Mouse (Mus musculus): Measurements from ENCODE around the gene Ndufa7. TPM values are rescaled to one million over a fixed set of nuclear protein-coding genes. Genes with fewer than 3 reads are reported as not detected.

Gene Ndufa7
- polyA plus RNA-seq, 1 experiment from 2014 or later = 707 TPM

DNA sequence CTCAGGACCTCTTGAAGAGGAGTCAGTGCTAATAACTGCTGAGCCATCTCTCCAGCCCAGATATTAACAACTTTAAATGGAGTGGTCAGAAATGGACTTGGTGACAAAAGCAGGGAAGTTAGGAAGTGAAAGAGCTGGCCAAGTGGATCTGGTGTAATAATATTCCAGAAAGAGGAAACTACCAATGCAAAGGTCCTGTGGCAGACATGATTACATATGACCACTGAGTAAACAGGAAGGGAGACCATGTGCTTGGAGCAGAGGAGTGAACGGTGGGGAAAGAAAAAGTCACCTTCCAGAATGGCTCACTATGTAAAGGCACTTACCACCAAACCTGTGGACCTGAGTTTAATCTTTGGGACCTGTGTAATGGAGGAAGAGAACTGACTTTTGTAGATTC is 25.1 kb upstream of the Ndufa7 start:
- ATAC-seq (ENCODE audit: insufficient number of reproducible peaks, insufficient read depth, low FRiP score, low read depth) = no peak
- H3K4me1 ChIP-seq (ENCODE audit: control insufficient read depth in 2 of 2, insufficient read depth in 2 of 2, low read length in 2 of 2) = peaks cover 0 to 2% of the 10 kb centered on the region in 2 experiments; a peak in 1 of 4 replicates
- H3K9ac ChIP-seq (ENCODE audit: low read length) = no peak overlapping the region
- no peak overlapping the region for H3K4me2 ChIP-seq (ENCODE audit: low read length)
- no peaks in the 10 kb centered on the region for H3K9me3 ChIP-seq (ENCODE audit: control insufficient read depth, low read length)
- WGBS = 61% methylated on average over 1 of the region's 1 CpGs
- H3K27ac ChIP-seq (replicated peaks in 1 of 2; ENCODE audit: control insufficient read depth in 1 of 2, insufficient read depth in 1 of 2, low read depth in 2 of 2, low read length in 2 of 2) = no peak overlapping the region
- H3K27me3 ChIP-seq (ENCODE audit: control insufficient read depth, insufficient read depth, low read length) = peaks cover 45% of the 10 kb centered on the region
- no peaks in the 10 kb centered on the region for H3K36me3 ChIP-seq (ENCODE audit: control insufficient read depth, insufficient read depth, low read length)
- no peak overlapping the region for H3K4me3 ChIP-seq (ENCODE audit: control insufficient read depth in 1 of 2, insufficient read depth in 1 of 2, low read depth in 1 of 2, low read length in 2 of 2)

DNA sequence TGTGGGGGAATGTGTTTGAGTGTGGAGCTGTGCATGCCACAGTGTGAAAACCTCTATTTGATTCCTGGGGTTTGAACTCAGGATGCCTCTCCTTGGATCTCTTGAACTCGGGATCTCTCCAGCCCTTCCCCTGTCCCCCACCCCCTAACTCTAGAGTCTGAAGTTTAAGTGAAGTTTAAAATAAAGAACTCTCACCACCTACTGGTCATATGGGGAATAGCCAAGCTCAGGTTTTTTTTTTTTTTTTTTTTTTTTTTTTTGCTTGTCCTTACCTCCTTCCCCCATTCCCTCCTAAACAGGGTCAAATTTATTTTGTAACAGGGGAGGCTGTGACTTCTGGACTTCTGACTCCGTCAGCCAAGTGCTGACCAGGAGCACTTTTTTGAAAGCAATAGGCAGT is 22.2 kb upstream of the Ndufa7 start:
- Histone ChIP-seq H3K4me3 (ENCODE audit: control insufficient read depth in 1 of 2, insufficient read depth in 1 of 2, low read depth in 1 of 2, low read length in 2 of 2) (no peak overlapping the region), H3K27ac (replicated peaks in 1 of 2; ENCODE audit: control insufficient read depth in 1 of 2, insufficient read depth in 1 of 2, low read depth in 2 of 2, low read length in 2 of 2) (no peak overlapping the region), H3K9me3 (ENCODE audit: control insufficient read depth, low read length) (no peaks in the 10 kb centered on the region), H3K4me1 (ENCODE audit: control insufficient read depth in 2 of 2, insufficient read depth in 2 of 2, low read length in 2 of 2) (peaks cover 4 to 9% of the 10 kb centered on the region in 2 experiments; a peak in 3 of 4 replicates), H3K4me2 (ENCODE audit: low read length) (no peak overlapping the region), H3K9ac (ENCODE audit: low read length) (no peak overlapping the region), H3K36me3 (ENCODE audit: control insufficient read depth, insufficient read depth, low read length) (no peaks in the 10 kb centered on the region), H3K27me3 (ENCODE audit: control insufficient read depth, insufficient read depth, low read length) (peaks cover 65% of the 10 kb centered on the region)
- ATAC-seq (ENCODE audit: insufficient number of reproducible peaks, insufficient read depth, low FRiP score, low read depth) = no peak
- 2% methylated on average over 2 of the region's 2 CpGs for WGBS

DNA sequence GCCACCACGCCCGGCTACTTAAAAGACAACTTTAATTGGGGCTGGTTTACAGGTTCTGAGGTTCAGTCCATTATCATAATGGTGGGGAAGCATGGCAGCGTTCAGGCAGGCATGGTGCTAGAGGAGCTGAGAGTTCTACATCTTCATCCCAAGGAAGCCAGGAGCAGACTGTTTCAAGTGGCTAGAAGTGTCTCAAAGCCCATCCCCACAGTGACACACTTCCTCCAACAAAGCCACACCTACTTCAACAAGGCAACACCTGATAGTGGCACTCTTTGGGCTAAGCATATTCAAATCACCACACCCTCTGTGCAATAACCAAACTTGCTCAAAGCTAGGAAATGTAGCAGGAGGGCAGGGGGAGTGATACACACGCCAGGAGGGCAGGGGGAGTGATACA is 20.2 kb upstream of the Ndufa7 start:
- Histone ChIP-seq H3K27ac (replicated peaks in 1 of 2; ENCODE audit: control insufficient read depth in 1 of 2, insufficient read depth in 1 of 2, low read depth in 2 of 2, low read length in 2 of 2) (no peak overlapping the region), H3K27me3 (ENCODE audit: control insufficient read depth, insufficient read depth, low read length) (peaks cover 70% of the 10 kb centered on the region)
- WGBS = 48% methylated on average over 4 of the region's 4 CpGs

DNA sequence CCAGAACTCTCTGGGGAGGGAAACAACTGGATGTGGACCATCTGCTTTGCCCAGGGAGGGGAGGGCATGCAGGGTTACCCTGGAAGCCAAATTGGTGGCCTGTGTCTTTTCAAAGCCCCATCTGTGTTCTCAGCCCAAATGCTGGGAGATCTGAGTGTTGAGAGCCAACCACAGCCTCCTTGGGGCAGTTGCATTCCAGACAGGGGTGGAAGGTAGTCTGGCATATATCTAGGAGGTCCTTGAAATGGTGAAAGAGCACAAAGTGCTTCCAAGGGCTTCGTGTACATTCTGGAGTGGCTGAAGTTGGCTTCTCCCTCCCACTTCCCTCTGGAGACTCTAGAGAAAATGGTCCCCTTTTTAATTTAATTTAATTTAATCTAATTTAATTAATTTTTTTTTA is 19.6 kb upstream of the Ndufa7 start:
- no peak overlapping the region for H3K27ac ChIP-seq (replicated peaks in 1 of 2; ENCODE audit: control insufficient read depth in 1 of 2, insufficient read depth in 1 of 2, low read depth in 2 of 2, low read length in 2 of 2)

More for the DNA sequence above, 20.2 kb upstream of the Ndufa7 start:
- Histone ChIP-seq H3K36me3 (ENCODE audit: control insufficient read depth, insufficient read depth, low read length) (no peaks in the 10 kb centered on the region), H3K4me2 (ENCODE audit: low read length) (no peak overlapping the region), H3K4me3 (ENCODE audit: control insufficient read depth in 1 of 2, insufficient read depth in 1 of 2, low read depth in 1 of 2, low read length in 2 of 2) (no peak overlapping the region), H3K9ac (ENCODE audit: low read length) (no peak overlapping the region), H3K9me3 (ENCODE audit: control insufficient read depth, low read length) (no peaks in the 10 kb centered on the region), H3K4me1 (ENCODE audit: control insufficient read depth in 2 of 2, insufficient read depth in 2 of 2, low read length in 2 of 2) (peaks cover 4 to 9% of the 10 kb centered on the region in 2 experiments; a peak in 3 of 4 replicates)
- no peak for ATAC-seq (ENCODE audit: insufficient number of reproducible peaks, insufficient read depth, low FRiP score, low read depth)

DNA sequence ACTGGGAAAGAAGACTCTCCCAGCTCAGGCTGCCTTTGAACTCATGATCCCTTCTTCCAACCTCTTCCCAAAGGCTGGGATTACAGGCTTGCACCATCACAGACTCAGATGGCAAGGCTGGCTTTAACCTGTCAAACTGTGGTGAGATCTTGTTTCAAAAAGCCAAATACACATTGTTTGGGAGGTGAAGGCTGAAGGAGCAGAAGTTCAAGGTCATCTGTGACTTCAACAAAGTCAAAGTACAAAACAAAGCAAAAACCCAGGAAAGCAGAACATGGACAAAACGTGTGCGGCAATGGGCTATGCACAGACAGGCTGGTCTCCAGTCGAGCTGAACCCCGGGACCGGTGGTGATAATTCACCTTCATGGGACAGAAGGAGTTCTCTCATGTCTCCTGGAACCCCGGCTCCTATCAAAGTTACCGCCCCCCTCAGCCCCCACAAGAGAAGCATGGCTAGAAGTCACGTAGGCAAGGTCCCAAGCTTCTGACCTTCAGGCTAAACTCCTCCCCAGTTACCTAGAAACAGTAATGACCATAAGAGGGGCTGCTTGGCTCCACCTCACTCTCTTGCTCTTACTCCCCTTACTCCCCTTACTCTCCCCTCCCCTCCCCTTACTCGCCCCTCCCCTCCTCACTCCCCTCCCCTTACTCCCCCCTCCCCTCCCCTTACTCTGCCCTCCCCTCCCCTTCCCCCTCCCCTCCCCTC is 17.0 kb upstream of the Ndufa7 start:
- no peak for ATAC-seq (ENCODE audit: insufficient number of reproducible peaks, insufficient read depth, low FRiP score, low read depth)
- Histone ChIP-seq H3K9me3 (ENCODE audit: control insufficient read depth, low read length) (no peaks in the 10 kb centered on the region), H3K4me1 (ENCODE audit: control insufficient read depth in 2 of 2, insufficient read depth in 2 of 2, low read length in 2 of 2) (peaks cover 15 to 25% of the 10 kb centered on the region in 2 experiments), H3K27me3 (ENCODE audit: control insufficient read depth, insufficient read depth, low read length) (peaks cover 49% of the 10 kb centered on the region), H3K27ac (replicated peaks in 1 of 2; ENCODE audit: control insufficient read depth in 1 of 2, insufficient read depth in 1 of 2, low read depth in 2 of 2, low read length in 2 of 2) (no peak overlapping the region), H3K36me3 (ENCODE audit: control insufficient read depth, insufficient read depth, low read length) (no peaks in the 10 kb centered on the region), H3K9ac (ENCODE audit: low read length) (no peak overlapping the region), H3K4me2 (ENCODE audit: low read length) (no peak overlapping the region), H3K4me3 (ENCODE audit: control insufficient read depth in 1 of 2, insufficient read depth in 1 of 2, low read depth in 1 of 2, low read length in 2 of 2) (no peak overlapping the region)
- WGBS = 53% methylated on average over 8 of the region's 9 CpGs

More for the DNA sequence above, 19.6 kb upstream of the Ndufa7 start:
- no peak overlapping the region for H3K4me3 ChIP-seq (ENCODE audit: control insufficient read depth in 1 of 2, insufficient read depth in 1 of 2, low read depth in 1 of 2, low read length in 2 of 2)
- H3K36me3 ChIP-seq (ENCODE audit: control insufficient read depth, insufficient read depth, low read length) = no peaks in the 10 kb centered on the region
- no peak overlapping the region for H3K4me2 ChIP-seq (ENCODE audit: low read length)
- no peak overlapping the region for H3K9ac ChIP-seq (ENCODE audit: low read length)
- peak; percentile 26; the same call in 1 of the 2 replicates for ATAC-seq (ENCODE audit: insufficient number of reproducible peaks, insufficient read depth, low FRiP score, low read depth)
- H3K27me3 ChIP-seq (ENCODE audit: control insufficient read depth, insufficient read depth, low read length) = peaks cover 69% of the 10 kb centered on the region
- H3K9me3 ChIP-seq (ENCODE audit: control insufficient read depth, low read length) = no peaks in the 10 kb centered on the region
- H3K4me1 ChIP-seq (ENCODE audit: control insufficient read depth in 2 of 2, insufficient read depth in 2 of 2, low read length in 2 of 2) = peaks cover 4 to 9% of the 10 kb centered on the region in 2 experiments; a peak in 3 of 4 replicates
- 26% methylated on average over 1 of the region's 1 CpGs for WGBS

DNA sequence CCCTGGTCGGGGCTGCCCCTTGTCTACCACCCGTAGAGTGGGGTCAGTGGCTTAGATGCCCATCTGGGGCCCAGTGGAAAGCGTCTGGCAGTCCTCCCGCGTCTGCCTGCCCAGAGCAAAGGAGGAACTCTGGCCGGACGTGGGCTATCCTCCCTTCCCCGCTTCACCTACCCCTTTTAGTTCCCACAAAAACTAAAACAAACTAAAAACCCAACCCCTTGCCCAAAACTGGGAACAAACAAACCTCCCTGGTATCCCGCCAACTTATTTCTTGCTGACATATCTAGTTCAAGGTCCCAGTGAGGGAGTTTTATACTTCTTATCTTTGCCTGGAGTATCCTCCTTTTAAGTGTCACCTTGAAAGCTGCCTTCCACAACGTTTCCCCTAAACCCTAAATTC is 16.2 kb upstream of the Ndufa7 start:
- ATAC-seq (ENCODE audit: insufficient number of reproducible peaks, insufficient read depth, low FRiP score, low read depth) = no peak
- Histone ChIP-seq H3K27me3 (ENCODE audit: control insufficient read depth, insufficient read depth, low read length) (peaks cover 44% of the 10 kb centered on the region), H3K9me3 (ENCODE audit: control insufficient read depth, low read length) (no peaks in the 10 kb centered on the region), H3K9ac (ENCODE audit: low read length) (no peak overlapping the region), H3K36me3 (ENCODE audit: control insufficient read depth, insufficient read depth, low read length) (no peaks in the 10 kb centered on the region), H3K4me3 (ENCODE audit: control insufficient read depth in 1 of 2, insufficient read depth in 1 of 2, low read depth in 1 of 2, low read length in 2 of 2) (no peak overlapping the region), H3K4me2 (ENCODE audit: low read length) (no peak overlapping the region), H3K27ac (replicated peaks in 1 of 2; ENCODE audit: control insufficient read depth in 1 of 2, insufficient read depth in 1 of 2, low read depth in 2 of 2, low read length in 2 of 2) (no peak overlapping the region), H3K4me1 (ENCODE audit: control insufficient read depth in 2 of 2, insufficient read depth in 2 of 2, low read length in 2 of 2) (peaks cover 23 to 33% of the 10 kb centered on the region in 2 experiments)
- WGBS = 28% methylated on average over 10 of the region's 10 CpGs

DNA sequence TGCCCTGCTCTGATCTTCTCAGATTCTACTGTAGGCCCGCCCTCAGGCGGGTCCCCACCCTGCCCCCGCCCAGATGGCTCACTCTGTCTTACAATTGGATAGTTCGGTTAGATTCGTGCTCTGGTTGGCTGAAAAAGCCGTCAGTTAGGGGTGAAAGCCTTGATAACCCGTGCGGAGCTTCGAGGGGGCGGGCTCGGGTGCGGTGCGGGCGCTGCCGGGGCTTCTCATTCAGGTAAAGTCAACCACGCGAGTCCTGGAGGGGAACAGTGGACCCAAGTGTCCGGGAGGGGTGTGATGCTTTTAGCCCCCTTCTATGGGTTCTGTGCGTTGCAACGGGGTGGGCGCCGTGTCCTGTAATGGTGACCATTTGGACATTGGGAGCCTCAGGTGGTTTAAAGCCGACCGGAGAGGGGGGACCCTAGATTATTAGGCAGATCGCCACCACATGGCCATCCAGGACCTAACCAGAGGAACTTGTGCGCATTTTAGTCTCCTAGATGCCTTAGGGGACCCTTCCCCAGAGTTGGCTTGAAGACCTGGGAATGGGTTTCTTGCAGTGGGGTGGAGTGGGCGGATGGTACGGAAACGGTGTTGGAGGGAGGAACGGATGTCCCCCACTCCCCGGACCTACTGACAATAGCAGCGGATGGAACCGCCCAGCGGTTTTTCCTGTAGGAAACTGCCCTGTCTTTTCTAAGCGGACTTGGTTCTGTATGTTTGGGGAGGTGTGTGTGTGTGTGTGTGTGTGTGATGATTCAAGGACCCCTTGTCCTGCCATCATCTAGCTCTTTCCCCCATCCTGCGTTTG is 13.8 kb upstream of the Ndufa7 start, which contains the start of gene Kank3:
Gene Kank3 (plus strand): TSS at position 186 of the 808 bp plus-strand sequence.
- Histone ChIP-seq H3K36me3 (ENCODE audit: control insufficient read depth, insufficient read depth, low read length) (no peaks in the 10 kb centered on the region), H3K9me3 (ENCODE audit: control insufficient read depth, low read length) (no peaks in the 10 kb centered on the region), H3K27me3 (ENCODE audit: control insufficient read depth, insufficient read depth, low read length) (peaks cover 38% of the 10 kb centered on the region), H3K4me2 (ENCODE audit: low read length) (peak within 1 kb of the TSS; percentile 91), H3K27ac (replicated peaks in 1 of 2; ENCODE audit: control insufficient read depth in 1 of 2, insufficient read depth in 1 of 2, low read depth in 2 of 2, low read length in 2 of 2) (peak within 1 kb of the TSS; percentile 80 to 83), H3K9ac (ENCODE audit: low read length) (peak within 1 kb of the TSS; percentile 76), H3K4me3 (ENCODE audit: control insufficient read depth in 1 of 2, insufficient read depth in 1 of 2, low read depth in 1 of 2, low read length in 2 of 2) (peak within 1 kb of the TSS; percentile 59 to 78), H3K4me1 (ENCODE audit: control insufficient read depth in 2 of 2, insufficient read depth in 2 of 2, low read length in 2 of 2) (peaks cover 19 to 24% of the 10 kb centered on the region in 2 experiments)
- peak; percentile 84 for ATAC-seq (ENCODE audit: insufficient number of reproducible peaks, insufficient read depth, low FRiP score, low read depth)
- under 1% methylated on average over 36 of the region's 36 CpGs for WGBS

Measured in heart, embryonic 14.5 days (tissue).